Comparison of ENCODE assay signal across 23 mouse cellular contexts in genomic region chr6:75281506-75282194, GRCm38 (mm10).
DNase-seq lines count a peak whose midpoint lies in the region; ATAC-seq and TF ChIP-seq lines count a peak whose summit lies in the region.
"Had no signal": no experiment of that assay in that cellular context is flagged by ENCODE, and none has a peak within 500 bp of the region (broad histone marks: within the 10 kb centered on the region; RNA-seq: fewer than 3 reads in every experiment).

No protein-coding gene starts in this region.

- no peak overlapping the region for H3K9ac ChIP-seq in hindbrain, embryonic 11.5 days (ENCODE audit: low read depth, low read length)
- H3K9ac ChIP-seq in hindbrain, embryonic 13.5 days, result no peak overlapping the region
- H3K9ac ChIP-seq in forebrain, embryonic 16.5 days (replicated peaks; ENCODE audit: low read depth, low read length), result no peak overlapping the region
- no peak overlapping the region for H3K9ac ChIP-seq in stomach, postnatal 0 days (ENCODE audit: low read length)
- H3K9ac ChIP-seq: embryonic facial prominence, embryonic 12.5 days; hindbrain, embryonic 15.5 days; neural tube, embryonic 15.5 days had no signal

- TF ChIP-seq CTCF in stomach, postnatal 0 days (IDR thresholded peaks at IDR 0.05; ENCODE audit: low read depth), result no peak

- H3K36me3 ChIP-seq in hindbrain, embryonic 11.5 days (ENCODE audit: control insufficient read depth, insufficient read depth, low read length), result no peaks in the 10 kb centered on the region
- H3K36me3 ChIP-seq in hindbrain, embryonic 13.5 days, result no peaks in the 10 kb centered on the region
- H3K36me3 ChIP-seq in forebrain, embryonic 16.5 days (ENCODE audit: control insufficient read depth, insufficient read depth), result no peaks in the 10 kb centered on the region
- H3K36me3 ChIP-seq in stomach, postnatal 0 days (ENCODE audit: control insufficient read depth, insufficient read depth, low read length), result no peaks in the 10 kb centered on the region
- H3K36me3 ChIP-seq: embryonic facial prominence, embryonic 12.5 days; heart, embryonic 10.5 days; hindbrain, embryonic 15.5 days; neural tube, embryonic 15.5 days had no signal

- no peak for TF ChIP-seq EP300 in stomach, postnatal 0 days (optimal IDR thresholded peaks at IDR 0.05)

- no peaks in the 10 kb centered on the region for H3K4me1 ChIP-seq in hindbrain, embryonic 11.5 days (replicated peaks; ENCODE audit: control insufficient read depth, insufficient read depth, low read length)
- 0 out of 2 replicates have a peak, but pooled peaks cover 3% of the 10 kb centered on the region for H3K4me1 ChIP-seq in hindbrain, embryonic 13.5 days (replicated peaks)
- no peaks in the 10 kb centered on the region; the same call in 1 of the 2 replicates for H3K4me1 ChIP-seq in forebrain, embryonic 16.5 days (replicated peaks; ENCODE audit: control insufficient read depth, insufficient read depth, low read length)
- no peaks in the 10 kb centered on the region for H3K4me1 ChIP-seq in stomach, postnatal 0 days (replicated peaks; ENCODE audit: control insufficient read depth, insufficient read depth)
- H3K4me1 ChIP-seq: embryonic facial prominence, embryonic 12.5 days; heart, embryonic 10.5 days; hindbrain, embryonic 15.5 days; neural tube, embryonic 15.5 days had no signal

- no peaks in the 10 kb centered on the region for H3K27me3 ChIP-seq in hindbrain, embryonic 11.5 days (ENCODE audit: control insufficient read depth, insufficient read depth, low read length)
- no peaks in the 10 kb centered on the region for H3K27me3 ChIP-seq in hindbrain, embryonic 13.5 days
- no peaks in the 10 kb centered on the region for H3K27me3 ChIP-seq in forebrain, embryonic 16.5 days (replicated peaks; ENCODE audit: control insufficient read depth, insufficient read depth, low read length)
- H3K27me3 ChIP-seq in stomach, postnatal 0 days (ENCODE audit: control insufficient read depth, insufficient read depth, low read length), result no peaks in the 10 kb centered on the region
- H3K27me3 ChIP-seq: embryonic facial prominence, embryonic 12.5 days; hindbrain, embryonic 15.5 days; neural tube, embryonic 15.5 days had no signal

- no peak overlapping the region for H3K4me2 ChIP-seq in hindbrain, embryonic 11.5 days (replicated peaks; ENCODE audit: low read depth, low read length)
- no peak overlapping the region for H3K4me2 ChIP-seq in hindbrain, embryonic 13.5 days
- H3K4me2 ChIP-seq in forebrain, embryonic 16.5 days (ENCODE audit: low read length), result no peak overlapping the region
- no peak overlapping the region for H3K4me2 ChIP-seq in stomach, postnatal 0 days (replicated peaks; ENCODE audit: low read depth)
- H3K4me2 ChIP-seq: embryonic facial prominence, embryonic 12.5 days; hindbrain, embryonic 15.5 days; neural tube, embryonic 15.5 days had no signal

- ATAC-seq in hindbrain, embryonic 11.5 days (ENCODE audit: low FRiP score), result no peak
- ATAC-seq in hindbrain, embryonic 13.5 days (ENCODE audit: low FRiP score), result no peak
- ATAC-seq in forebrain, embryonic 16.5 days, result peak; percentile 72
- ATAC-seq in stomach, postnatal 0 days (ENCODE audit: low FRiP score, low TSS enrichment), result no peak
- ATAC-seq: activated CD4-positive, CD25-positive, alpha-beta regulatory T cell, adult 4 months; intestine, embryonic 16.5 days had no signal

- WGBS in hindbrain, embryonic 11.5 days, result 83% methylated on average over 1 of the region's 1 CpGs
- 66% methylated on average over 1 of the region's 1 CpGs for WGBS in hindbrain, embryonic 13.5 days
- 8% methylated on average over 1 of the region's 1 CpGs for whole genome bisulfite sequencing in forebrain, embryonic 16.5 days
- WGBS in stomach, postnatal 0 days, result 67% methylated on average over 1 of the region's 1 CpGs

- peak; percentile 14 for DNase-seq in hindbrain, embryonic 11.5 days (ENCODE audit: low spot score)
- DNase-seq in retina, postnatal 1 day, result peak; percentile 27
- DNase-seq in retina, embryonic 14.5 days (ENCODE audit: low spot score), result no peak
- DNase-seq in left cerebral cortex, adult 8-10 months (ENCODE audit: low spot score in 2 of 2), result no peak
- no peak for DNase-seq in stomach, postnatal 0 days (ENCODE audit: low spot score)
- DNase-seq: adrenal gland, adult 8-10 months; cerebellum, adult 2 months; cerebellum, postnatal 25 days; gastrocnemius, postnatal 10 days; kidney, adult 9 months; kidney, postnatal 14 days; lung, postnatal 4 days; right cerebral cortex, postnatal 25 days; spleen, adult 18-20 months had no signal

- no peak overlapping the region for H3K4me3 ChIP-seq in hindbrain, embryonic 11.5 days (ENCODE audit: low read depth, low read length)
- H3K4me3 ChIP-seq in hindbrain, embryonic 13.5 days, result no peak overlapping the region
- H3K4me3 ChIP-seq in forebrain, embryonic 16.5 days (replicated peaks; ENCODE audit: low read length), result no peak overlapping the region
- H3K4me3 ChIP-seq in stomach, postnatal 0 days (ENCODE audit: low read depth, low read length), result no peak overlapping the region
- H3K4me3 ChIP-seq: embryonic facial prominence, embryonic 12.5 days; erythroblast, embryonic 14.5 days; heart, embryonic 10.5 days; hindbrain, embryonic 15.5 days; neural tube, embryonic 15.5 days had no signal

- no peaks in the 10 kb centered on the region for H3K9me3 ChIP-seq in hindbrain, embryonic 11.5 days (ENCODE audit: control insufficient read depth, low read length)
- no peaks in the 10 kb centered on the region; the same call in 1 of the 2 replicates for H3K9me3 ChIP-seq in hindbrain, embryonic 13.5 days
- H3K9me3 ChIP-seq in forebrain, embryonic 16.5 days (ENCODE audit: control insufficient read depth, low read length), result no peaks in the 10 kb centered on the region
- H3K9me3 ChIP-seq in stomach, postnatal 0 days (ENCODE audit: control insufficient read depth, low read length), result no peaks in the 10 kb centered on the region
- H3K9me3 ChIP-seq: embryonic facial prominence, embryonic 12.5 days; heart, embryonic 10.5 days; hindbrain, embryonic 15.5 days; neural tube, embryonic 15.5 days had no signal

- H3K27ac ChIP-seq in hindbrain, embryonic 11.5 days (ENCODE audit: low read depth, low read length), result no peak overlapping the region
- H3K27ac ChIP-seq in hindbrain, embryonic 13.5 days, result no peak overlapping the region
- H3K27ac ChIP-seq in forebrain, embryonic 16.5 days (ENCODE audit: low read length), result no peak overlapping the region
- H3K27ac ChIP-seq in stomach, postnatal 0 days (replicated peaks), result no peak overlapping the region
- H3K27ac ChIP-seq: embryonic facial prominence, embryonic 12.5 days; heart, embryonic 10.5 days; hindbrain, embryonic 15.5 days; neural tube, embryonic 15.5 days had no signal

Comparison
In these comparisons a context has a peak if more than half of its experiments do, and no peak if none do; other contexts are left out.
1. DNase-seq: peak in hindbrain, embryonic 11.5 days (single experiment) and retina, postnatal 1 day (single experiment); none in retina, embryonic 14.5 days (single experiment), left cerebral cortex, adult 8-10 months (0 of 2) and stomach, postnatal 0 days (single experiment).